Mouse (Mus musculus): Measurements from ENCODE around the gene Crybb3. TPM values are rescaled to one million over a fixed set of nuclear protein-coding genes. Genes with fewer than 3 reads are reported as not detected.

The Crybb3 gene
- total and polyA plus RNA-seq, 3 experiments, result not detected

- Histone ChIP-seq H3K4me1 (ENCODE audit: control insufficient read depth in 1 of 2, insufficient read depth in 2 of 2) (no peaks in the 10 kb centered on the region; a peak in 1 of 4 replicates), H3K4me2 (ENCODE audit: insufficient read depth, low read depth, poor library complexity, severe bottlenecking) (no peak overlapping the region), H3K9ac (ENCODE audit: insufficient read depth, low read depth) (no peak overlapping the region), H3K36me3 (replicated peaks in 1 of 2; ENCODE audit: control insufficient read depth in 1 of 2, insufficient read depth in 1 of 2, low read length in 1 of 2) (peaks cover 0 to 22% of the 10 kb centered on the region in 2 experiments), H3K27me3 (replicated peaks) (peaks cover 8% of the 10 kb centered on the region), H3K27ac (ENCODE audit: insufficient read depth, low read depth) (no peak overlapping the region), H3K9me3 (replicated peaks; ENCODE audit: low read length) (peaks cover 9% of the 10 kb centered on the region), H3K79me2 (replicated peaks; ENCODE audit: control insufficient read depth, extremely low read depth, insufficient read depth, poor library complexity, severe bottlenecking) (no peaks in the 10 kb centered on the region), H3K4me3 (replicated peaks in 1 of 3; ENCODE audit: low read depth in 2 of 3, low read length in 2 of 3, poor library complexity in 1 of 3) (no peak overlapping the region)
- TF ChIP-seq BHLHE40 (IDR thresholded peaks at IDR 0.05; ENCODE audit: low read depth, low read length), result no peak
- TF ChIP-seq JUND (conservative IDR thresholded peaks at IDR 0.05; ENCODE audit: low read depth, low read length), result no peak
- TF ChIP-seq MYC (IDR thresholded peaks at IDR 0.05; ENCODE audit: low read depth, low read length), result no peak
- no peak for TF ChIP-seq E2F4 (IDR thresholded peaks at IDR 0.05; ENCODE audit: insufficient replicate concordance, low read depth, low read length)
- TF ChIP-seq SIN3A (IDR thresholded peaks at IDR 0.05; ENCODE audit: low read length), result no peak
- TF ChIP-seq GABPA (IDR thresholded peaks at IDR 0.05; ENCODE audit: insufficient replicate concordance, low read depth, low read length), result no peak
- TF ChIP-seq NRF1 (IDR thresholded peaks at IDR 0.05; ENCODE audit: low read depth, low read length), result no peak
- TF ChIP-seq CHD1 (IDR thresholded peaks at IDR 0.05; ENCODE audit: low read depth, low read length), result no peak
- no peak for TF ChIP-seq MXI1 (IDR thresholded peaks at IDR 0.05; ENCODE audit: low read depth, low read length)
- no peak for TF ChIP-seq SMC3 (IDR thresholded peaks at IDR 0.05; ENCODE audit: low read depth, low read length)
- no peak for TF ChIP-seq IRF4 (IDR thresholded peaks at IDR 0.05; ENCODE audit: low read depth, low read length)
- dilution Hi-C loops (cut with MboI; ENCODE audit: extremely low pct_ligation_motif_present, extremely low pct_unique_long_range_greater_than_20kb, low sequenced_read_pairs), result loop anchor here (25.0 kb wide), 1 partner anchor 101 kb away; no protein-coding TSS in a partner anchor
- no peak for DNase-seq (ENCODE audit: extremely low read depth)
- in situ Hi-C loops (cut with MboI; ENCODE audit: low pct_ligation_motif_present, low pct_unique_long_range_greater_than_20kb, low sequenced_read_pairs), result no loop called here
Observed at GRCm38 (mm10) chr5:113086439-113086838, 5.1 kb upstream of the Crybb3 start.

GRCm38 (mm10) chr5:113085931-113086330 is 4.5 kb upstream of the Crybb3 start:
- dilution Hi-C loops (cut with MboI; ENCODE audit: extremely low pct_ligation_motif_present, extremely low pct_unique_long_range_greater_than_20kb, low sequenced_read_pairs) (loop anchor here (25.0 kb wide), 1 partner anchor 101 kb away; no protein-coding TSS in a partner anchor), in situ Hi-C loops (cut with MboI; ENCODE audit: low pct_ligation_motif_present, low pct_unique_long_range_greater_than_20kb, low sequenced_read_pairs) (no loop called here)
- Histone ChIP-seq H3K79me2 (replicated peaks; ENCODE audit: control insufficient read depth, extremely low read depth, insufficient read depth, poor library complexity, severe bottlenecking) (no peaks in the 10 kb centered on the region), H3K9me3 (replicated peaks; ENCODE audit: low read length) (peaks cover 9% of the 10 kb centered on the region), H3K9ac (ENCODE audit: insufficient read depth, low read depth) (no peak overlapping the region), H3K36me3 (replicated peaks in 1 of 2; ENCODE audit: control insufficient read depth in 1 of 2, insufficient read depth in 1 of 2, low read length in 1 of 2) (peaks cover 0 to 17% of the 10 kb centered on the region in 2 experiments), H3K4me3 (replicated peaks in 1 of 3; ENCODE audit: low read depth in 2 of 3, low read length in 2 of 3, poor library complexity in 1 of 3) (no peak overlapping the region), H3K4me1 (ENCODE audit: control insufficient read depth in 1 of 2, insufficient read depth in 2 of 2) (no peaks in the 10 kb centered on the region; a peak in 1 of 4 replicates), H3K27ac (ENCODE audit: insufficient read depth, low read depth) (no peak overlapping the region), H3K27me3 (replicated peaks) (peaks cover 10% of the 10 kb centered on the region), H3K4me2 (ENCODE audit: insufficient read depth, low read depth, poor library complexity, severe bottlenecking) (no peak overlapping the region)
- DNase-seq (ENCODE audit: extremely low read depth), result no peak
- TF ChIP-seq TCF12 (IDR thresholded peaks at IDR 0.05; ENCODE audit: low read depth, low read length), result no peak
- TF ChIP-seq POLR2AphosphoS2 (IDR thresholded peaks at IDR 0.05; ENCODE audit: low read depth, low read length), result no peak
- TF ChIP-seq RAD21 (IDR thresholded peaks at IDR 0.05; ENCODE audit: low read depth, low read length), result no peak
- TF ChIP-seq MAX (IDR thresholded peaks at IDR 0.05; ENCODE audit: low read length), result no peak
- TF ChIP-seq UBTF (IDR thresholded peaks at IDR 0.05; ENCODE audit: low read depth, low read length), result no peak
- TF ChIP-seq HCFC1 (IDR thresholded peaks at IDR 0.05; ENCODE audit: low read depth, low read length), result no peak
- TF ChIP-seq MYC (IDR thresholded peaks at IDR 0.05; ENCODE audit: low read depth, low read length), result no peak
- TF ChIP-seq NELFE (IDR thresholded peaks at IDR 0.05; ENCODE audit: low read depth, low read length), result no peak
- TF ChIP-seq BHLHE40 (IDR thresholded peaks at IDR 0.05; ENCODE audit: low read depth, low read length), result no peak
- no peak for TF ChIP-seq CHD2 (IDR thresholded peaks at IDR 0.05; ENCODE audit: low read length)
- no peak for TF ChIP-seq PAX5 (IDR thresholded peaks at IDR 0.05; ENCODE audit: low read length)
- TF ChIP-seq ETS1 (conservative IDR thresholded peaks at IDR 0.05; ENCODE audit: low read depth, low read length), result no peak
- TF ChIP-seq GABPA (IDR thresholded peaks at IDR 0.05; ENCODE audit: insufficient replicate concordance, low read depth, low read length), result no peak
- no peak for TF ChIP-seq CHD1 (IDR thresholded peaks at IDR 0.05; ENCODE audit: low read depth, low read length)
- no peak for TF ChIP-seq ELF1 (IDR thresholded peaks at IDR 0.05; ENCODE audit: low read depth, low read length)
- TF ChIP-seq RCOR1 (conservative IDR thresholded peaks at IDR 0.05; ENCODE audit: low read depth, low read length), result no peak
- no peak for TF ChIP-seq JUND (conservative IDR thresholded peaks at IDR 0.05; ENCODE audit: low read depth, low read length)
- TF ChIP-seq SIN3A (IDR thresholded peaks at IDR 0.05; ENCODE audit: low read length), result no peak
- no peak for TF ChIP-seq POLR2A (IDR thresholded peaks at IDR 0.05; ENCODE audit: low read depth, low read length)
